Mouse (Mus musculus) liver, embryonic 16.5 days (tissue): ENCODE data around the gene Ceacam10. TPM values are rescaled to one million over a fixed set of nuclear protein-coding genes. Genes with fewer than 3 reads are reported as not detected.

Experiments used
- ATAC-seq: fragments of 200-750 bp; cut with Nextera tagmentation; 2 replicates; pipeline ENCODE4 v1.8.0; 2017; ENCODE audit warnings: low read depth, mild to moderate bottlenecking, moderate number of reproducible peaks, moderate library complexity
- H3K27ac ChIP-seq: fragments of 300-500 bp; sonication (generic); 2 replicates; pipeline ENCODE4 v1.5.1; 2014; ENCODE audit warnings: mild to moderate bottlenecking, low read length
- H3K27me3 ChIP-seq: fragments of 300-500 bp; sonication (generic); 2 replicates; pipeline ENCODE4 v1.6.1; 2014; ENCODE audit warnings: low read depth, low read length, mixed read lengths; ENCODE audit not compliant: control insufficient read depth, insufficient read depth
- H3K36me3 ChIP-seq: fragments of 300-500 bp; sonication (generic); 2 replicates; pipeline ENCODE4 v1.6.1; 2014; ENCODE audit warnings: mild to moderate bottlenecking; ENCODE audit not compliant: control insufficient read depth, insufficient read depth
- H3K4me1 ChIP-seq: fragments of 300-500 bp; sonication (generic); 2 replicates; pipeline ENCODE4 v1.6.1; 2014; ENCODE audit warnings: low read depth, low read length, mixed read lengths; ENCODE audit not compliant: control insufficient read depth
- H3K4me2 ChIP-seq: fragments of 300-500 bp; sonication (generic); 2 replicates; pipeline ENCODE4 v1.6.1; 2014; ENCODE audit warnings: low read depth, low read length, mixed read lengths
- H3K4me3 ChIP-seq: fragments of 300-500 bp; sonication (generic); 2 replicates; pipeline ENCODE4 v1.5.1; 2014; ENCODE audit warnings: low read depth, mild to moderate bottlenecking, low read length
- H3K9ac ChIP-seq: fragments of 300-500 bp; sonication (generic); 2 replicates; pipeline ENCODE4 v1.6.1; 2014; ENCODE audit warnings: low read depth, low read length
- H3K9me3 ChIP-seq: fragments of 300-500 bp; sonication (generic); replicated peaks from 2 replicates; pipeline ENCODE4 v1.6.1; 2016; ENCODE audit warnings: low read length; ENCODE audit not compliant: control insufficient read depth
- WGBS: fragments of 180-500 bp; shearing (Covaris S2); extraction: QIAGEN DNeasy Blood & Tissue Kit; methylation state at CpG from one replicate; pipeline ENCODE4 v1.1.7; 2014; ENCODE audit not compliant: insufficient replicate concordance; 5-methylcytosine and 5-hydroxymethylcytosine counted together
- polyA plus RNA-seq: library from polyadenylated mRNA; unstranded; fragments of >200 nt; fragmentation: Nextera tagmentation; extraction: Ambion mirVana; gene quantifications from 2 replicates; pipeline ENCODE4 v1.2.1, GENCODE M21; 2015

The Ceacam10 gene
- polyA plus RNA-seq, 1 experiment from 2014 or later, result 3.1 TPM

DNA sequence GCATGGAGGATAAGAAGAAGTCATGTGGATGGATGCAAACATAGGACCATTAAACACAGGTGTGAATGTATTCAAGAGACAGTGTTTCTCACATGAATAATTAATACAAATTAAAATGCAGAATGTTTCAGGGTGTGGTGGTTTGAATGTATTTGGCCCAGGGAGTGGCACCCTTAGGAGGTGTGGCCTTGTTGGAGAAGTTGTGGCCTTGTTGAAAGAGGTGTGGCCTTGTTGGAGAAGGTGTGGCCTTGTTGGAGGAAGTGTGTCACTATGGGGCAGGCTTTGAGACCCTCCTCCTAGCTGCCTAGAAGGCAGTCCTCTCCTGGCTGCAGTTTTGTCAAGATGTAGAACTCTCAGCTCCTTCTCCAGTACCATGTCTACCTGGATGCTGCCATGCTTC, 5.6 kb upstream of the Ceacam10 start:
- no peak for ATAC-seq
- no peaks in the 10 kb centered on the region for H3K36me3 ChIP-seq
- no peaks in the 10 kb centered on the region for H3K27me3 ChIP-seq
- no peak overlapping the region for H3K4me3 ChIP-seq
- no peaks in the 10 kb centered on the region for H3K9me3 ChIP-seq
- H3K4me1 ChIP-seq, result no peaks in the 10 kb centered on the region
- no peak overlapping the region for H3K27ac ChIP-seq
- no peak overlapping the region for H3K4me2 ChIP-seq
- H3K9ac ChIP-seq, result no peak overlapping the region

DNA sequence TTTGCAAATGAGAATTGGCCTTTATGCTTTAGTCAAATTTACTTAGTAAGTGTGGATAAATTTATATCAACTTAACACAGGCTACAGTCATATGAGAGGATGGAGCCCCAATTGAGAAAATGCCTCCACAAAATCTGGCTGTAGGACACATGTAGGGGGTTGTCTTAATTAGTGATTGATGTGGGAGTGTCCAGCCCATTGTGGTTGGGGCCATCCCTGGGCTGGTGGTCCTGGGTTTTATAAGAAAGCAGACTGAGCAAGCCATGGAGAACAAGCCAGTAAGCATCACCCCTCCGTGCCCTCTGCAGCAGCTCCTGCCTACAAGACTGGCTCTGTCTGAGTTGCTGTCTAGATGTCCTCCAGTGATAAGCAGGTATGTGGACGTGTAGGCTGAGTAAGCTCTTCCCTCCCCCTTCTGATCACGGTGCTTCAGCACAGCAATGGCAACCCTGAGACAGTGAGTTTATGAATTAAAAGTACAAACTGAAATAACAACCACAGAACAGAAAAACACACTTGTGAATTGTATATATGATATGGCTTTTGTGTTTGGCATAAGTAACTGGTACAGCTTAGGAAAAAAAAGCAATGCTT, 3.0 kb upstream of the Ceacam10 start:
- H3K4me1 ChIP-seq, result no peaks in the 10 kb centered on the region
- H3K9ac ChIP-seq, result no peak overlapping the region
- no peak overlapping the region for H3K27ac ChIP-seq
- WGBS, result 22% methylated on average over 3 of the region's 3 CpGs
- H3K4me2 ChIP-seq, result no peak overlapping the region
- H3K9me3 ChIP-seq, result no peaks in the 10 kb centered on the region
- no peak overlapping the region for H3K4me3 ChIP-seq
- ATAC-seq, result no peak
- no peaks in the 10 kb centered on the region for H3K27me3 ChIP-seq
- no peaks in the 10 kb centered on the region for H3K36me3 ChIP-seq

DNA sequence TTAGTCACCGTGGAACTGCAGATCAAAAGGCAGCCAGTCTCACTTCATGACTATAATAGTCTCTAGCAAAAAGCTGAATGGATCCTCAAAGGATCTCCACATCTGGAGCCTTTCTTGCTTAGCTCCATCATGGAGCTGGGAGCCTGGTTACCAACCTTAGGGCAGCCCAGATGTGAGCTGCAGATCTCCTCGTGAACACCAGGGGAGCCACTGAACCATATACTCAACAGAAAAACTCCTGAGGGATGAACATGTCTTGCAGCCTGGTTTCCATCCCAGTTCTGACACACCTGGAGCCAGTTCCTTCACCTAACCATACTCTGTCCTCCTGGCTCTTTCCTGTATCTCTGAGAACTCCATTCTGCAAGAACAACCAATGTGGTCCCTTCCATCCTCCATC, 861 bp upstream of the Ceacam10 start:
- Histone ChIP-seq H3K27ac (no peak overlapping the region), H3K27me3 (no peaks in the 10 kb centered on the region), H3K4me3 (no peak overlapping the region), H3K36me3 (no peaks in the 10 kb centered on the region), H3K9me3 (no peaks in the 10 kb centered on the region), H3K9ac (no peak overlapping the region), H3K4me1 (no peaks in the 10 kb centered on the region), H3K4me2 (no peak overlapping the region)
- no peak for ATAC-seq
- WGBS, result 50% methylated on average over 2 of the region's 2 CpGs

DNA sequence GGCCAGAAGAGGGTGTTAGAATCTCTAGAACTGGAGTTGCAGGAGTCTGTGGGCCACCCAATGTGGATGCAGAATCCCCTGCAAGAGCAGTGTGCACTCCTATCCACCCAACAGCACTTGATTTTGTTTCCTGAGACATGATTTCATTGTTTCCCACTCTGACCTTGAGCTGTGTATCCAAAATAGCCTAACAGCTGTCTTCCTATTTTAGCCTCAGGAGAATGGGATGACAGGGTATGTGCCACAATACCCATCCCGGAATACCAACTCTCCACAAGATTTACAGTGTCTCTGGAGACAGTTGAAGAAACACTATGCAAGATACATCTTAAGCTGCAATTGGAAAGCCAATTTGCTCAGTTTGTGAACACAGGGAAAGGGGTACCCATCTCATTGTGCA, 20.9 kb downstream of the Ceacam10 start:
- no peak for ATAC-seq
- Histone ChIP-seq H3K4me2 (no peak overlapping the region), H3K4me3 (no peak overlapping the region), H3K36me3 (no peaks in the 10 kb centered on the region), H3K27me3 (no peaks in the 10 kb centered on the region), H3K27ac (no peak overlapping the region), H3K9ac (no peak overlapping the region), H3K4me1 (no peaks in the 10 kb centered on the region), H3K9me3 (no peaks in the 10 kb centered on the region)
- WGBS, result 74% methylated on average over 1 of the region's 1 CpGs

DNA sequence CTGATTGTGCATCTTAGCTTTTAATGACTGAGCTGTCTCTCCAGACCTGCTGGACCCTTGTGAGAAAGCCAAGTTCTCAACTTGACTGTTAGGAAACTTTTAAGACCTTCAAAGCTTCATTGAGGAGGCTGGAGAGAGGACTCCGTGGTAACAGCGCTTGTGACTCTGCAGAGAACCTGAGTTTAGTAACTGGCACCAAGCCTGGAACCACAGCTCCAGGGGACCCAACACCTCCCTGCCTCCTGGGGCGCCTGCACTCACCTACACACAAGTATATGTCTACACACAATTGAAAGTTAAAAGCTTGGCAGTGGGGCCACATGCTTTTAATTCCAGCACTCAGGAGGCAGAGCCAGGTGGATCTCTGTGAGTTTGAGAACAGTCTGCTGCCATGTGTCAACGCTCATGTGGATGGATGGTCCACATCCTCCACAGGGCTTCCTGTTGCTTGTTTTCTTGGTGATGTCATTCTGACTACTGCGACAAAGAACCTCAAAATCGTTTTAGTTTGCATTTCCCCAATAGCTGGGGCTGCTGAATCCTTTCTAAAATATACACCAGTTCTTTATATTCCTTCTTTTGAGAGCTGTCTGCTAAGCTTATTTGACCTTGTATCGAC, 25.3 kb downstream of the Ceacam10 start:
- no peak overlapping the region for H3K9ac ChIP-seq
- 31% methylated on average over 7 of the region's 7 CpGs for WGBS

DNA sequence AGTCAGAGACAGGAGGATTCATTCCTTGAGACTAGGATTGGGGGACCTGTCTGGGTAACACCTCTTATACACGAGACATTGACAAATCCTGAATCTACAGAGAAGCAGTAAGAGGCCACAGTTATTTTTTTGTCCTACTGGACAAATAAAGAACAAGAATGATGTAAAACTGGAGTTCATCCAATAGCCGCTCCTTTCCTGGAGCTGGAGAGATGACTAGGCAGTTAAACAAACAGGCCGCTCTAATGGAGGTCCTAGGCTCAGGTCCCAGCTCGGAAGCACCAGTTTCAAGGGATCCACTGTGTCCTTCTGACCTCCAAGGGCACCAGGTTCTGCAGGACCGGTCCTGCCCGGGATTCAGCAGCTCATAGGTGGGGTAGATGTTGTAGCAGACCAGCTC, 27.8 kb downstream of the Ceacam10 start:
- no peaks in the 10 kb centered on the region for H3K9me3 ChIP-seq
- no peak for ATAC-seq
- WGBS, result 57% methylated on average over 6 of the region's 6 CpGs
- H3K27me3 ChIP-seq, result no peaks in the 10 kb centered on the region
- no peaks in the 10 kb centered on the region for H3K4me1 ChIP-seq
- no peaks in the 10 kb centered on the region for H3K36me3 ChIP-seq
- H3K4me2 ChIP-seq, result no peak overlapping the region
- H3K9ac ChIP-seq, result no peak overlapping the region
- no peak overlapping the region for H3K27ac ChIP-seq
- no peak overlapping the region for H3K4me3 ChIP-seq

More for the DNA sequence above, 25.3 kb downstream of the Ceacam10 start:
- ATAC-seq, result no peak
- H3K36me3 ChIP-seq, result no peaks in the 10 kb centered on the region
- H3K4me1 ChIP-seq, result no peaks in the 10 kb centered on the region
- H3K9me3 ChIP-seq, result no peaks in the 10 kb centered on the region
- H3K4me3 ChIP-seq, result no peak overlapping the region
- no peak overlapping the region for H3K4me2 ChIP-seq
- no peaks in the 10 kb centered on the region for H3K27me3 ChIP-seq
- H3K27ac ChIP-seq, result no peak overlapping the region

DNA sequence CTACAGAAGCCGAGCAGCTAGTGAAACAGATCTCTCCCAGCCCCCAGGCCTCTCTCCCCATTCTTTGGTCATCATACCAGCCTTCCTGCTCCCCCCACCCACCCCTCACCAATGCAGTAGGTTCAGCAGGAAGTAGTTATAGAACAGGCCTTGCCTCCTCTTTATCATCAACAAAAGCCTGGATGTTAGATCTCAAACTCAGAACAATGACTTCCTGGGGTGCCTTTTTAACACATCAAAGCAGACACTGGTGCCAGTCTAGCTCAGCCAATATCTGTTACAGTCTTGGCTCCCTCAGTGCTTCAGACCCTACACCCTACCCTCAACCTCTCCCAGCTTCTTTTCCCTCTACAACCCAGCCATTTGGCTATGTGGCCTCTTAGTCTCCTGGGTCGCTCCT, 32.0 kb downstream of the Ceacam10 start:
- Histone ChIP-seq H3K9ac (no peak overlapping the region), H3K4me1 (no peaks in the 10 kb centered on the region), H3K4me3 (no peak overlapping the region), H3K27me3 (no peaks in the 10 kb centered on the region), H3K27ac (no peak overlapping the region), H3K9me3 (no peaks in the 10 kb centered on the region), H3K4me2 (no peak overlapping the region), H3K36me3 (no peaks in the 10 kb centered on the region)
- ATAC-seq, result no peak
- 52% methylated on average over 2 of the region's 2 CpGs for WGBS

DNA sequence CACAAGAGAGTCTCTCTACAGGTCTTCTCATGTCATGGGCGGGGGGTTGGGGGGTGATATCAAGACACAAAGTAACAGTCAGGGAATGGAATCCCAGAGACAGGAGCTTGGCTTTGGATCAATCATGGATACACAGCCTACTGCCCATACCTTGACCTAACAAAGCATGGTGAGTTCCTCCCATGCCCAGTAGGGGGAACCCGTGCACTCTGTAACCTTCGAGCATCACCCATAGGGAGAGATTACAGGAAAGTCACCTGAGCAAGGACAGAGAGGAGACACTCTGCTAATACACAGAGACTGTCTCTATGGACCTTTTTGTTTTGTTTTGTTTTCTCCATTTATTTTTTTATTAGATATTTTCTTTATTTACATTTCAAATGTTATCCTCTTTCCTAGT, 40.5 kb downstream of the Ceacam10 start:
- no peaks in the 10 kb centered on the region for H3K36me3 ChIP-seq
- H3K9ac ChIP-seq, result no peak overlapping the region
- H3K27me3 ChIP-seq, result no peaks in the 10 kb centered on the region
- ATAC-seq, result peak; percentile 80
- 5% methylated on average over 3 of the region's 3 CpGs for WGBS
- no peak overlapping the region for H3K27ac ChIP-seq
- no peaks in the 10 kb centered on the region for H3K4me1 ChIP-seq
- no peaks in the 10 kb centered on the region for H3K9me3 ChIP-seq
- no peak overlapping the region for H3K4me2 ChIP-seq
- no peak overlapping the region for H3K4me3 ChIP-seq

DNA sequence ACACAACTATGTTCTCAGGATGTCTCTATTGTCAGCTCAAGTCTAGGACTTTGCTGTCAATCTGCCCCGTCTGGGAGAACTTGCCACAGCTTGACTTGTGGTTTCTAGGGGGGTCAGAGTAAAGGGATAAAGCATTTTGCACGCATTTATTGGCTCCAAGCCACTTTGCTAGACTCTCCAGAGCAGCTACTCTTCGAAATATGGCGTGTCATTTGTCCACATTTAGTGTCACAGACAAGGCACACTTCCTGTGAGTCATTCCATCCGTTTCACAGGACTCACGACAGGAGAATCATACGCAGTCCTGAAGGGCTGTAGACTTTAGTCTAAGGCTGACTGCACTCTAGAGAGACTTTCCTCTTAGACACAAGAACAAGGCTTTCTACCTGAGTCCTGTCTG, 47.4 kb downstream of the Ceacam10 start:
- no peak for ATAC-seq
- no peak overlapping the region for H3K4me3 ChIP-seq
- no peak overlapping the region for H3K4me2 ChIP-seq
- no peak overlapping the region for H3K27ac ChIP-seq
- no peaks in the 10 kb centered on the region for H3K9me3 ChIP-seq
- H3K36me3 ChIP-seq, result no peaks in the 10 kb centered on the region
- H3K9ac ChIP-seq, result no peak overlapping the region
- WGBS, result 21% methylated on average over 7 of the region's 7 CpGs
- no peaks in the 10 kb centered on the region for H3K4me1 ChIP-seq
- no peaks in the 10 kb centered on the region for H3K27me3 ChIP-seq
